Mouse (Mus musculus) left cerebral cortex, adult 8-10 months (tissue): ENCODE data around the gene Ints14. TPM values are rescaled to one million over a fixed set of nuclear protein-coding genes. Genes with fewer than 3 reads are reported as not detected.
"Not testable (repeated sequence)": the region's sequence is repeated elsewhere in the genome, so short reads cannot be mapped to it uniquely, and the experiment has no call there.

ENCODE experiments used
- DNase-seq, 2 experiments: peaks; one replicate each; pipeline ENCODE4 v3.0.0; 2022; ENCODE audit warnings: low spot score in 2 of 2
- microRNA-seq, 2 experiments: library from miRNA; unstranded; fragments of <30 nt; microRNA quantifications; one replicate each; pipeline ENCODE4 v1.2.0; 2022
- total RNA-seq, 4 experiments: library from RNA; stranded (reverse); gene quantifications; 2 replicates each; pipeline ENCODE4 v1.2.4; 2022

Gene Ints14
- total RNA-seq, 4 experiments from 2014 or later: 17.7 to 20.8 (median 18.8) TPM

DNA sequence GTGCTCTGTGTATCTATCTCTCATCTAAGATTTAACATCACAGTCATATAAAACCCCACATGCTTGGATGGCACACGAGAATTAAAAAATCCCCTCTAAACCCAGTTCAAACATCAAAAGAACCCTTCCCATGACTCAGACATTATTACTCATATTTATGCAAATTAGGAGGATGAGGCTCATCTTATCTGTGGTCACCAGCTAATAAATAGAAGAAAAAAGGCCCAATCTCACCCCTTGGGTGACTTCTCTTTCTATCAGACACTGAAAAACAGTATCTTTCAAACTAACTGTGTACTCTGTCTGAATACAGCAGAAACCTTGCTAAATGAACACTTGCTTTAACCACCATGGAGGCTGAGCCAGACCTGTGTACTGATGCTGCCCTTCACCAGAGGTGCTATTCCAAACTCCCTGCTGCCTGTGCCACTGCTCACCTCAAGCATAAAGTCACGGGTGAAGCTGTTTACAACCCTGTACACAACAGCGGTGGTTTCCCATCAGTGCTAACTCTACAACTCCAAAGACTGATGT is 58.0 kb downstream of the Ints14 start:
- DNase-seq: no peak

DNA sequence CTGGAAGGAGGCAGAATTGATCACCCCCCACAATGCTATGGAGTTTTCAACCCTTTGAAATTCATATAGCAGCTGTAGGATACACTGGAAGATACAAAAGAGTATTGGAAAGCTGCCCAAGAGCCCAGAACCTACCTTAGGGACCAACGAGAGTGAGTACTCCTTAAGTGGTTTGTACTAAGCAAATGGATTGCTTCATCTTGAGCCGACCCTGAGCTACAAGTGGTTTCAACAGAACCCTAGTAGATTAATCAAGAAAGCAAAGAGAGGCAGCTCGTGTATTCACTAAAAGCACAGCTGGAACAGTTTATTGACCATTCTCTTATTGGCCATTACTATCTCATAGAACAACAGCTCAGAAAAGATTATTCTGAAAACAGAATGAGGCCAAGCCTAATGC is 58.4 kb downstream of the Ints14 start:
- DNase-seq: no peak

DNA sequence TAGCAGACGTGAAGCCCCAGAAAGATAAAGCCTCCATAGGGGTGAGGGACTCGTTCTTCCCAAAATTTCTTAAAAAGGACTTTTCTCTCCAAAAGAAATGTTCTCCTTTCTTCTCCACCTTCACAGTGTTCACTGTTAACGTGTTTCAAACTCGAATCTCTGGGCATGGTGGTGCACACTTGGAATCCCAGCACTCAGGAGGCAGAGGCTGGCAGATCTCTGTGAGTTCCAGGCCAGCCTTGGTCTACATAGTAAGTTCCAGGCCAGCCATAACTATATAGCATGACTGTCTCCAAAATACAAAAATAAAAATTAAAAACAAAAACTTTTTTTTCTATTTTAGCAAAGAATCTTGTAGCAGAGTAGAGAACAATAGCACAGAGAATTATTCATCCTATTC is 59.4 kb downstream of the Ints14 start:
- DNase-seq: no peak

- peak; percentile 78 to 84 for DNase-seq
Observed at GRCm38 (mm10) chr9:65020991-65021886, 60.5 kb downstream of the Ints14 start, which contains the start of gene Hacd3. Hacd3 (minus strand) TSS chr9:65021693.

- no peak for DNase-seq
Observed at GRCm38 (mm10) chr9:65021887-65022579, 61.3 kb downstream of the Ints14 start.

GRCm38 (mm10) chr9:65022580-65023135 is 62.0 kb downstream of the Ints14 start:
- DNase-seq: no peak

- DNase-seq: no peak
Observed at GRCm38 (mm10) chr9:65023447-65023846, 62.7 kb downstream of the Ints14 start.

GRCm38 (mm10) chr9:65027241-65027640 is 66.5 kb downstream of the Ints14 start:
- DNase-seq: no peak

GRCm38 (mm10) chr9:65028313-65028712 is 67.6 kb downstream of the Ints14 start:
- DNase-seq: no peak

GRCm38 (mm10) chr9:65031355-65031754 is 70.7 kb downstream of the Ints14 start:
- not testable (repeated sequence) for DNase-seq

GRCm38 (mm10) chr9:65031894-65032268 is 71.2 kb downstream of the Ints14 start:
- DNase-seq: no peak

- peak; percentile 84 to 91 for DNase-seq
Observed at GRCm38 (mm10) chr9:65032269-65033108, 71.8 kb downstream of the Ints14 start, which contains the start of gene Dpp8. Dpp8 (plus strand) TSS chr9:65032414.

DNA sequence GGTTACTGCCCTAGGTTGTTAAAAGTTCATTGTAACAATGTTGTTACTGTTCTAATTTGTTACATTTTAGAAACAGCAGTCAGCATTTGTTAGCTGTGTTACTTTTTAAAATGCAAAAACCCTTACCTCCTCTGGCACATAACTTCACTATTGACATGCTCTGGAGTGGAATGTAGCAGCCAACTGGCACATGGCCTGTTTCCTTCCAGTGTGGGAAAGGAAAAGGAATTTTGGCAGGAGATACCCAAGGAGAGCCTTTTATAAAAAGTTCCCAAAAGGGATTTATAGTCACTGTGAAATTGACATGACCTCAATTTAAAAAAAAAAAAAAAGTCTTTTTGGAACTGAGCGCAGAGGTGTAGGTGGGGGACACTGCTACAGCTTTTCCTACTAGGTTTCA is 75.8 kb downstream of the Ints14 start:
- no peak for DNase-seq

Small RNAs within 50 kb of the gene (microRNA-seq; reads per million reads assigned to microRNA genes)
- 0 reads per million in 2 experiments for gene Gm25640

Other genes starting within 250 kb of the Ints14 start
- gene Rab11a, start 223.1 kb upstream of the Ints14 start, total RNA-seq: 100 to 1,000 TPM; 237 to 269 (median 250) TPM
- 10 to 100 TPM; 58.1 to 71.8 (median 63.5) TPM for gene Dennd4a, start 149.6 kb upstream of the Ints14 start, total RNA-seq
- under 1 TPM; 0.23 to 0.58 (median 0.28) TPM for gene Slc24a1, start 9.3 kb upstream of the Ints14 start, total RNA-seq
- gene Hacd3, start 60.8 kb downstream of the Ints14 start, total RNA-seq: 100 to 1,000 TPM; 136 to 151 (median 147) TPM
- gene Dpp8, start 71.5 kb downstream of the Ints14 start, total RNA-seq: 100 to 1,000 TPM; 152 to 168 (median 161) TPM
- 10 to 100 TPM; 35.7 to 39.1 (median 36.6) TPM for gene Igdcc4, start 140.6 kb downstream of the Ints14 start, total RNA-seq
- gene Igdcc3, start 180.3 kb downstream of the Ints14 start, total RNA-seq: 1 to 10 TPM; 1.2 to 2.1 (median 1.2) TPM
- 1 to 10 TPM; 3.4 to 4.8 (median 4.0) TPM for gene Parp16, start 234.4 kb downstream of the Ints14 start, total RNA-seq